Mouse (Mus musculus): ENCODE measurements at regions not wholly inside any gene's neighbourhood (a gene's known extent, or its start where the extent isn't known, plus 50 kb on each side); places are given as distances from the start of the nearest gene placed in this dataset.
A peak's percentile ranks its signal among the peaks of the same experiment; 100 is the strongest.

DNA sequence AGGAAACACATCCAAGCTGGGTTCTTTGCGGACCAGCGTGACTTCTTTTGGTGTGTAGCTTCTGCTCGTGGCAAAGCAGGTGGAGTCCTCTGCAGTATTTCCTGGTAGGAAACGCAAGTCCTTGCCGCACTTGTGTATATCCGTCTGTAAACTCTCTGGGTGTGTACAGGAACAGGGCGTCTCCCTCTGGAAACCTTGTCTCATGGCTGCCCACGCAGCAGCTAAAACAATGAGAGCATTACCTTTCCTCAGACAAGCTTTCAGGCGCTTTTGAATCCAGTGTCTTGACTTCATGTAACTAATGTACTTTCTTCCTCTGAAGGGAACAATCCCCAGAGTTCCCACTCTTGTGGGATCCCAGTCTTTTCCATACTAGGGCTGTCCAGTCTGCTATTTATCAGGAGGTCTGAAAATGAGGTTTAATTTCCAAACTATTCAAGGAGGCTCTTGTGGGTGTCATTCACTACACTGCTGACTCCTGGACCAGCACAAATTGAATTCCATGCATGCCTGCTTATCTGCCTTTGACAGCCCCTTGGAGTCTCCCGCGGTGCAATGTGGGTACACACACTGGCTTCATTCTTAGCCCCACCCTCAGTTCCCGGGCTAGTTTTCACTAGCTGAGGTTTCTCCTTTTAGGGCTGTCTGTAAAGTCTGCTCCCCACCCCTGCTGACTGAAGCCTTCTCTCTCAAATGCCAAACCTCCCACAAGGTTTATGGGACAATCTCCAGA lies 161.6 kb upstream of the Anxa10 start:
- peak overlapping the region; percentile 24; the same call in 1 of the 2 replicates for H3K4me2 ChIP-seq

DNA sequence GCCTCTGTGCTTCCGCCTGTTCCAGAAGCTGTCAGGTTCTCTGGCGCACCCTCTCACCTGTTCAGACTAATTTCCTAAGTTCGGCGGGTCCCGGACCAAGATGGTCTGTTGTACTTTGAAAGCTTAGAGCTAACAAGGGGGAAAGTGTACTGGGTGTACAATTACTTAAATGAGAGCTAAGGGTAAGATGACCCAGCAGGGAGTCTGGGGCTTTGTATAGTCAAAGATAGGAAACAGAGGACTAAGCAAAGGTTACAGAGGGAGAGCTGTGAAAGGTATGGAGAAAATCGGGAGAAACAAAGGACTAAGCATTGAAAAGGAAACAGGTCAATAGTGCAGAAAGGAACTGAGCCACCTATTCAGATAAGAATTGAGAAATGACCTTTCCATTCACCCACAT lies 127.6 kb upstream of the Anxa10 start:
- Histone ChIP-seq H3K9me3 (replicated peaks) (no peaks in the 10 kb centered on the region), H3K4me1 (no peaks in the 10 kb centered on the region), H3K36me3 (no peaks in the 10 kb centered on the region), H3K27me3 (no peaks in the 10 kb centered on the region), H3K9ac (no peak overlapping the region), H3K4me3 (replicated peaks) (no peak overlapping the region), H3K27ac (no peak overlapping the region), H3K4me2 (no peak overlapping the region)
- ATAC-seq (replicated peaks; ENCODE audit: low FRiP score), result no peak
- WGBS, result 92% methylated on average over 6 of the region's 6 CpGs

More for the DNA sequence above, 161.6 kb upstream of the Anxa10 start:
- no peak overlapping the region for H3K9ac ChIP-seq
- H3K9me3 ChIP-seq (replicated peaks), result no peaks in the 10 kb centered on the region
- peaks cover 6% of the 10 kb centered on the region for H3K4me1 ChIP-seq
- H3K36me3 ChIP-seq, result no peaks in the 10 kb centered on the region
- peak; percentile 96 for ATAC-seq (replicated peaks; ENCODE audit: low FRiP score)
- H3K4me3 ChIP-seq (replicated peaks), result no peak overlapping the region
- 52% methylated on average over 12 of the region's 12 CpGs for WGBS
- H3K27me3 ChIP-seq, result no peaks in the 10 kb centered on the region
- H3K27ac ChIP-seq, result peak overlapping the region; percentile 61

All from kidney, embryonic 15.5 days (tissue).